Mouse (Mus musculus): Measurements from ENCODE around the gene Col4a1. TPM values are rescaled to one million over a fixed set of nuclear protein-coding genes. Genes with fewer than 3 reads are reported as not detected.

Gene Col4a1
- 10 to 100 TPM; 39.0 to 47.4 TPM for total RNA-seq (2021)
- long read RNA-seq, experiment 1, full-length matches to known transcripts, result 7 of 35 reads
- long read RNA-seq, experiment 1, partial matches to known transcripts, result 20 of 35 reads
- long read RNA-seq, experiment 1, other reads (novel, unspliced or antisense), result 8 of 35 reads
- long read RNA-seq, experiment 2, full-length matches to known transcripts, result 6 of 18 reads
- long read RNA-seq, experiment 2, partial matches to known transcripts, result 9 of 18 reads
- long read RNA-seq, experiment 2, other reads (novel, unspliced or antisense), result 3 of 18 reads

GRCm38 (mm10) chr8:11312349-11313175, at the start of gene Col4a1, which contains the start of gene Col4a2:
TSS of gene Col4a1 (minus strand) at chr8:11312826.
TSS of gene Col4a2 (plus strand) at chr8:11312805.
- peak; percentile 72 to 83 for DNase-seq (ENCODE audit: low spot score in 2 of 2)

- no peak for DNase-seq (ENCODE audit: low spot score in 2 of 2)
Measured at GRCm38 (mm10) chr8:11361546-11362277, 49.1 kb upstream of the Col4a1 start.

DNA sequence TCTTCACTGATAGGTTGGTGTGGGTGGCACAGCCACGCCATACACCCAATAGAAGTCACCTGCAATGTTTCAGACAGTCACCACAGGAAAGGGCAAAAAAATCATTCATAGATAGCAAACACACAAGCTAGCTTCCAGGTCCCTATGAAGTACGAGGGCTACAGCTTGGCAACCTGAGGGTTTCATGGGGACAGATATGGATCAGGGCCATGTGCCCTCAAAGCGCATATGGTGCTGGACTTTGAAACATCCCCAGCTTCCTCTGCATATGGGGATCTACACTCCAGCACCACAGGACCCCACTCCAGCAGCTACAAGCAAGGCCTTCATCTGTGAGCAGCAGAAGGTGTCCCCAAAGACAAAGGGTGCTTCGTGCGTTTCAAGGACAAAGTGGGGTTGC, 47.2 kb upstream of the Col4a1 start:
- DNase-seq (ENCODE audit: low spot score in 2 of 2), result no peak

GRCm38 (mm10) chr8:11357921-11358436, 45.4 kb upstream of the Col4a1 start:
- DNase-seq (ENCODE audit: low spot score in 2 of 2), result no peak

DNA sequence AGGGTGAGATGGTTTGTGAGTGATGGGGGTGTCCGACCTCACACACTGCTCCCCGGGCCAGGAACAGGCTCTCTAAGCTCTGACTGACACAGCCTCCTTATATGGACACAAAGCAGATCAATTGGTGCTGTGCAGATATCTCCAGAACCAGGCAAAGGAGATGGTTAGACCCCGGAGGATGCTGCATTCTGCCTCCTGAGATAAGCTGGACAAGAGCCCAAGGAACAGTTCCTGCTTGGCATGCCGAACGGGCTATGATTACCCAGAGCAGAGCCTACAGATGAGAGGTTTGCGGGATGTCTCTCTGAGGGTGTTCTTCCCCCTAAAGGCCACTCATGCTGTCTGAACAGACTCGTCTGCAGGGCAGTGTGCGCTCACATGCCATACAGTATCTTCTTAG, 44.1 kb upstream of the Col4a1 start:
- DNase-seq (ENCODE audit: low spot score in 2 of 2), result no peak

GRCm38 (mm10) chr8:11355900-11356299, 43.3 kb upstream of the Col4a1 start:
- no peak for DNase-seq (ENCODE audit: low spot score in 2 of 2)

DNA sequence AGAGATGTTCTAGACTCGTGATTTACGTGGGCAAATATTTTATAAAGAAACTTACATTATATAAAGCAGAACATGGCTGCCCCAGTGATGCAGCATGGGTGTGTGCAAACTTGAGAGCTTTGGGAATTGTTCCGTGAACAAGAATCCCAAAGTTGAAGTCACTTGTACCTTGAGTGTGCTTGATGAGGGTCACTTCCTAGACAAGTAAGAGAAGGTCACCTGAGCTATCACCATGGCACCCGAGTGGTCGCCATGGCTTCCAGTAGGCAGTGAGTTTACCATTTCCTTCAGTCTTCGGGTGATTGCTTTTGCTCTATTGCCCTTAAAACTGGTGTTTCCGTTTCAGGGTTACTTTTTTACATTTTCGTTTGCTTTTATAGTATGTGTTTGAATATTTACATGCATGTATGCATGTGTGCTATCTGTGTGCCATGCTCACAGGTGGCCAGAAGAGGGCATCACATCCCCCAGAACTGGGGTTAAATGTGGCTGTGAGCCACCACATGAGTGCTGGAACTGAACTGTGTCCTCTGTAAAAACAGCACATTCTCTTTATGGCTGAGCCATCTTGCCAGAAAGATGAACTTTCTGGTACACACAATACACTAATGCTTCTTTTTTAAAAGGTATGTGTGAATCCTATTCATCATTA, 42.3 kb upstream of the Col4a1 start:
- no peak for DNase-seq (ENCODE audit: low spot score in 2 of 2)

DNA sequence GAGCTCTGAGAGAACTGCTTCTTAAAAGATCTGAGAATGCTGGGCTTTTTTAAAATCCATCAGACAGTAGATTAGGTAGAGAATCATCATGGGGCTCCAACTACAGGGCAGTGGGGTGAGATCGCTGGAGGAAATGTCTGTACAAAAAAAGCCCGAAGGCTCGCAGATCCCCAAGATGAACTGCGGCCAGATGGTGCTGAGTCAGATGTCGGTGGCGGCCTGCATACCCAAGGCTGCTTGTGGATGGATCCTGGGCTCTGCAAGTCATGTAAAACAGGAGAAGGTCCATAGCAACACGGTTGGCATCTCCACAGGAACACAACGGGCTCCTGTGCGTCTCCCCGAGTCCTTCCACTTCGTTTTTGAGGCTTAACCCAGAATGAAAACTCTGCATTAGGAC, 39.9 kb upstream of the Col4a1 start:
- peak; percentile 45 to 68 for DNase-seq (ENCODE audit: low spot score in 2 of 2)

DNA sequence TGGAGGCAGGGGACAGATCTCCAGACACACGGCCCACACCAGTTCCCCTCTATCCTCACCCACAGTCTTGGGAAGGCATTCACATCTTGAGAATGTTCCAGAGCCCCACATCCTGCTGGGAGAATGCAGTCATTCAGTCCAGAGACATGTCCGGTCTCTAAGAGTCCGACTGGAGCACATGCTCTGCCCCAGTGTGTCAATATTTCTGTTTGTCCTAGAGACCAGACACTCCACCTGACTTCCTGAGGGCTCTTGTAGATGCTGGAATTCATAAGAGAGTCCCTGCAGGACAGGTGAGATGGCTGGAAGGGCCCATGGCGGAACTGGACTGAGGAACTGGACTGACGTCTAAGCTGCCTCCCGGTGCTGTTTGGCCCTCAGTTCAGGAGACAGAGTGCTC, 38.7 kb upstream of the Col4a1 start:
- DNase-seq (ENCODE audit: low spot score in 2 of 2), result no peak

GRCm38 (mm10) chr8:11348622-11349021, 36.0 kb upstream of the Col4a1 start:
- DNase-seq (ENCODE audit: low spot score in 2 of 2), result no peak

- DNase-seq (ENCODE audit: low spot score in 2 of 2), result no peak
Measured at GRCm38 (mm10) chr8:11347699-11348098, 35.1 kb upstream of the Col4a1 start.

DNA sequence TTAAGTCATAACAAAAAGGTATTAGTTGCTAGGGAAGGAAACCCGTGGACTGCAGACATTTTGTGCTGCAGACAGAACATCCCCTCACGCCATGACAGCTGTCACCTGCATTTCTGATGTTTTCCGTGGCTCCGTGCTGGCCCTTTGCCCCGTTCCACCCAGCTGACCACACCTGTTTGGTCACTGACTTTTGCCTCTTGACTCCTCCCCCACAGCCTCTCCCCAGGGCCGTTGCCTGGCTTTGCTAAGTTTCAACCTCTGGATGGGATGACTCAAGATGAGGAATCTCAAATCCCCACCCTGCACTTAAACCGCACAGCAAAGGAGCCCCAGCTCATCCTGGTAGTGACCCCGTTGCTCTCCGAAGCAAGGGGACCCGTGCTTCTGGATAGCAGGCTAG, 33.6 kb upstream of the Col4a1 start:
- no peak for DNase-seq (ENCODE audit: low spot score in 2 of 2)

DNA sequence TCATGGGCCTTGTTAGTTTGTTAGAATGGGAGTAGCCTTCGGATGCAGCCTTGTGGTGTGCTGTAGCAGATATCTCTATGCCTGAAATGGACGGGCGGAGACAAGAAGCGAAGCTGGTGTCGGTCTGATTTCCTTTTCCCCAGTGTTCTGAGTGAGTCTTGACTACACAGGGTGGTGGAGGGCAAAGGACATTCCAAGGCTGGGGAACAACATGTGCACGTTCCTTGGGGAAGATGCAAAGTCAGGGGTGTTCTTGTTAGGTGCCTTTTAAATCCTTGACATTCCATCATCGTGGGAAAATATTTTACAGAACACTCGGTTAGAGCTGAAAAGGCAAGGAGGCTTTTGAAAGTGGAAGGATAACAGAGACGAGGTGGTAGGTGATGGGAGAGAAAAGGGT, 31.8 kb upstream of the Col4a1 start:
- DNase-seq (ENCODE audit: low spot score in 2 of 2), result no peak

GRCm38 (mm10) chr8:11341111-11341566, 28.5 kb upstream of the Col4a1 start:
- DNase-seq (ENCODE audit: low spot score in 2 of 2), result no peak

- no peak for DNase-seq (ENCODE audit: low spot score in 2 of 2)
Measured at GRCm38 (mm10) chr8:11340310-11341110, 27.9 kb upstream of the Col4a1 start.

GRCm38 (mm10) chr8:11338507-11338906, 25.9 kb upstream of the Col4a1 start:
- no peak for DNase-seq (ENCODE audit: low spot score in 2 of 2)

GRCm38 (mm10) chr8:11337642-11338041, 25.0 kb upstream of the Col4a1 start:
- DNase-seq (ENCODE audit: low spot score in 2 of 2), result no peak

DNA sequence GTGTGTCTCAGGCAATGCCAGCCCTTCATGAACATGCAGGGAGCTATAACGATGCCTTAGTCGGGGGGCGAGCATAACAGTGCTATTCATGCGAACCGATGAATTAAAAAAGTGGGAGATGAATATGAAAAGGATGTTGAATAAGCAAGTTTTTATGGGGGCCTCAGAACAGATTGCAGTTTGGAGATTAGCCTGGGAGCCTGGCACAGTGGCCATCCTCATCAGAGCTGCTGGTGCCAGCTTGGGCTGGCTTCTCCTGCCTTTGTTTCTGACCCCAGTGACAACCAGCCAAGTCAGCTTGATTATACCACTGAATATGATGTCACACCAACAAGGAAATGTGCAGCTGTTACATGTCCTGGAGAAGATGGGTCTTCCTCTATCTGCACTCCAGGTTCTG, 23.7 kb upstream of the Col4a1 start:
- no peak for DNase-seq (ENCODE audit: low spot score in 2 of 2)

- no peak for DNase-seq (ENCODE audit: low spot score in 2 of 2)
Measured at GRCm38 (mm10) chr8:11335238-11335637, 22.6 kb upstream of the Col4a1 start.

DNA sequence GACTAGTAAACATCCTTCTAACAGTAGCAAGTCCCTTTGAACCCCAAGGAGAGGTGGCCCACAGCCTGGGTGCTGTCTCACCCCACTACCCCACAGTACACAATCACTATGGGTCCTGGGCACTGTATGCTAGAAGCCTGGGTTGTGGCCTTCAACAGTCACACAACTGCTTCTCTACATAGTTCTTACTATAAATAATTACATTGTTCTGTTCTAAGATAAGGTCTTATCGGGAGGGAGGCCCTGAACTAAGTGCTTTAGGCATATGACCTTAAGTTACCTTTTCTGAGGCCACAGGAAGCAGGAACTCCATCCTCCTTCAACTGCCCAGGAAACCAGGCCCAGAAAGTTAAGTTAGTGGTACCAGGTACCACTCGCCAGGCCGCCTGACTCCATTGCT, 21.9 kb upstream of the Col4a1 start:
- DNase-seq (ENCODE audit: low spot score in 2 of 2), result no peak
